Mouse (Mus musculus) limb, embryonic 14.5 days (tissue): ENCODE data around the gene Six6. TPM values are rescaled to one million over a fixed set of nuclear protein-coding genes. Genes with fewer than 3 reads are reported as not detected.

Source experiments
- ATAC-seq: fragments of 200-750 bp; cut with Nextera tagmentation; 2 replicates; pipeline ENCODE4 v1.8.0; 2017; ENCODE audit warnings: low read depth, moderate number of reproducible peaks, moderate TSS enrichment; ENCODE audit not compliant: low FRiP score
- DNase-seq: peaks from one replicate; pipeline ENCODE4 v3.0.0-alpha.2; 2015; ENCODE audit warnings: low spot score
- H3K27ac ChIP-seq: fragments of 300-500 bp; sonication (generic); replicated peaks from 2 replicates; pipeline ENCODE4 v1.5.1; 2014; ENCODE audit warnings: low read depth, mild to moderate bottlenecking, low read length, moderate library complexity, mixed read lengths
- H3K27me3 ChIP-seq: fragments of 300-500 bp; sonication (generic); 2 replicates; pipeline ENCODE4 v1.6.1; 2014; ENCODE audit warnings: low read length, mixed read lengths; ENCODE audit not compliant: control insufficient read depth, insufficient read depth
- H3K36me3 ChIP-seq: fragments of 300-500 bp; sonication (generic); 2 replicates; pipeline ENCODE4 v1.6.1; 2014; ENCODE audit warnings: mild to moderate bottlenecking, low read length, moderate library complexity, mixed read lengths; ENCODE audit not compliant: control insufficient read depth, insufficient read depth
- H3K4me1 ChIP-seq: fragments of 300-500 bp; sonication (generic); 2 replicates; pipeline ENCODE4 v1.6.1; 2014; ENCODE audit warnings: antibody characterized with exemption, low read length, mixed read lengths; ENCODE audit not compliant: control insufficient read depth, insufficient read depth
- H3K4me2 ChIP-seq: fragments of 300-500 bp; sonication (generic); replicated peaks from 2 replicates; pipeline ENCODE4 v1.6.1; 2014; ENCODE audit warnings: low read depth, mild to moderate bottlenecking, low read length, moderate library complexity; ENCODE audit not compliant: severe bottlenecking
- H3K4me3 ChIP-seq: fragments of 300-500 bp; sonication (generic); replicated peaks from 2 replicates; pipeline ENCODE4 v1.5.1; 2014; ENCODE audit warnings: low read length
- H3K9ac ChIP-seq: fragments of 300-500 bp; sonication (generic); 2 replicates; pipeline ENCODE4 v1.6.1; 2014; ENCODE audit warnings: mild to moderate bottlenecking, low read depth, low read length, moderate library complexity; ENCODE audit not compliant: severe bottlenecking
- H3K9me3 ChIP-seq: fragments of 300-500 bp; sonication (generic); 2 replicates; pipeline ENCODE4 v1.6.1; 2016; ENCODE audit warnings: low read length; ENCODE audit not compliant: control insufficient read depth
- POLR2A ChIP-seq: fragments of 200-500 bp; IDR thresholded peaks from 2 replicates; pipeline ENCODE4 v1.8.0; 2012; ENCODE audit warnings: inconsistent platforms, mild to moderate bottlenecking, moderate library complexity, borderline replicate concordance; ENCODE audit not compliant: insufficient read depth, insufficient read length; ENCODE audit errors: extremely low read depth
- WGBS: fragments of 180-500 bp; shearing (Covaris S2); extraction: QIAGEN DNeasy Blood & Tissue Kit; methylation state at CpG from one replicate; pipeline ENCODE4 v1.1.7; 2014; 5-methylcytosine and 5-hydroxymethylcytosine counted together
- polyA plus RNA-seq, 2 experiments: library from polyadenylated mRNA; depleted of rRNA in 1 of 2; stranded (reverse) in 1 of 2; unstranded in 1 of 2; fragments of >200 nt; fragmentation: Nextera tagmentation in 1 of 2; extraction: Ambion mirVana in 1 of 2; gene quantifications; 2 replicates each; pipeline versions ENCODE4 v1.2.1 to v1.2.3; 2012 to 2014

The Six6 gene
- polyA plus RNA-seq, 2 experiments: not detected

DNA sequence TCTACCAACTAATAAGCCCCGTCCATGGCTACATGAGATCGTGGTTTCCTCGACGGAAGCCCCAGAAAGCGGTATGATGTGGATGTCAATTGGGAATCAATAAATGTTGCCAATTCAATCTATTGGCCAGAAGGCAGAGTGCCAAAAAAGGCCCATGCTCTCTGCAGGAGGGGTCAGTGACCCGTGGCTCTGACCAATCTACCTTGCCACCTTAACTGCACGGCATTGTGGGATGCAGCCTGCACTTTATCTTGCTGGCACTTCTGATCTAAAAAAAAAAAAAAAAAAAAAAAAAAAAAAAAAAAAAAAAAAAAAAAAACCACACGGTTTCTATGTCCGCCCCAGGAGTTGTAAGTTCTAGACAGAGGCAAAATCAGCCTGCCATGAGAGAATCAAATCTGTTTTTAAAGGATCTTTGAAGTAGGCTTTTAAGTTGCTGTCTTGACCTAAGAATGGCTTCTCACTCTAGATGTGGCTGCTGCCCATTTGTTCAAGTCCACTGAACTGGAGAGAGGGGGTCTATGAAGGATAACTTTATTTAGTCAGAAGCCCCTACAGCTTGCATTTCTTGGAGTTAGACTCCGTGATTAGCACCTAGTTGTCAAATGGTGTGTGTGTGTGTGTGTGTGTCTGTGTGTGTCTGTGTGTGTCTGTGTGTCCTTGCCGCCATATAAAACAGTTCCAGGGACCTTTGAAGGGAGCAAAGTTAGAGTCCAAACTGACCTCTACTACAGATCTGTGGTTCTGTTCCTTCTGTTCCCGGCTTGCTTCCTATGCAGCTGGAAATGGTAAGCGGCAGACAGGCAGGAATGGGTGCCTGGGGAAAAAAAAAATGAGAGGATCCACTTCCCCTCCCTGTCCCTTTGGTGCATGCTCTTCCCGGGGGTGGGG is 847 bp upstream of the Six6 start:
- H3K27me3 ChIP-seq: peaks cover 82% of the 10 kb centered on the region
- TF ChIP-seq POLR2A: no peak
- H3K4me2 ChIP-seq: no peak overlapping the region
- H3K9me3 ChIP-seq: no peaks in the 10 kb centered on the region
- ATAC-seq (no peak), DNase-seq (no peak)
- H3K4me1 ChIP-seq: peaks cover 6% of the 10 kb centered on the region; the same call in 1 of the 2 replicates
- WGBS: 6% methylated on average over 14 of the region's 14 CpGs
- H3K4me3 ChIP-seq: peak overlapping the region; percentile 27; the same call in 1 of the 2 replicates
- no peaks in the 10 kb centered on the region for H3K36me3 ChIP-seq
- no peak overlapping the region for H3K27ac ChIP-seq
- no peak overlapping the region for H3K9ac ChIP-seq

DNA sequence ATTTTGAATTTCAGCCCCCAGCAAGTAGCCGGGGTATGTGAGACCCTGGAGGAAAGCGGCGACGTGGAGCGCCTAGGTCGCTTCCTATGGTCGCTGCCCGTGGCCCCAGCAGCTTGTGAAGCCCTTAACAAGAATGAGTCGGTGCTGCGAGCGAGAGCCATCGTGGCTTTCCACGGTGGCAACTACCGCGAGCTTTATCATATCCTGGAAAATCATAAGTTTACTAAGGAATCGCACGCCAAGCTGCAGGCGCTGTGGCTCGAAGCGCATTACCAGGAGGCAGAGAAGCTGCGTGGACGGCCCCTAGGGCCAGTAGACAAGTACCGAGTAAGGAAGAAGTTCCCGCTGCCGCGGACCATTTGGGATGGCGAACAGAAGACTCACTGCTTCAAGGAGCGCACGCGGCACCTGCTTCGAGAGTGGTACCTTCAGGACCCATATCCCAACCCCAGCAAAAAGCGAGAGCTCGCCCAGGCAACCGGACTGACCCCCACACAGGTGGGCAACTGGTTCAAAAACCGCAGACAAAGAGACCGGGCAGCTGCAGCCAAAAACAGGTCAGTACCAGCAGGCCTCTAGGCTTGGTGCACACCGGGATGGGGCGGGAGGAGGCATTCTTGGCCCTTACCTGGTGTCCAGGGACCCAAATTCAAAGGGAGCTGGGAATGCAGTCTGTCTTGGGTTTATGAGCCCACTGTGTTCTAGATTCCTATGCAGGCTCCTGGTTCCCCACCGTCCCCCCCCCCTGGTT is 554 bp downstream of the Six6 start, which contains the start of gene 4930447C04Rik:
TSS of gene 4930447C04Rik (minus strand) at position 704 of the 751 bp plus-strand sequence.
- peak within 1 kb of the TSS; percentile 43 for H3K4me2 ChIP-seq
- ATAC-seq: no peak
- H3K4me1 ChIP-seq: peaks cover 6% of the 10 kb centered on the region; the same call in 1 of the 2 replicates
- no peak within 1 kb of the TSS for H3K27ac ChIP-seq
- WGBS: 3% methylated on average over 39 of the region's 39 CpGs
- H3K9me3 ChIP-seq: no peaks in the 10 kb centered on the region
- DNase-seq: no peak
- no peak within 1 kb of the TSS for H3K9ac ChIP-seq
- peaks cover 95% of the 10 kb centered on the region for H3K27me3 ChIP-seq
- no peaks in the 10 kb centered on the region for H3K36me3 ChIP-seq
- peak within 1 kb of the TSS; percentile 27 for H3K4me3 ChIP-seq
- no peak for TF ChIP-seq POLR2A

DNA sequence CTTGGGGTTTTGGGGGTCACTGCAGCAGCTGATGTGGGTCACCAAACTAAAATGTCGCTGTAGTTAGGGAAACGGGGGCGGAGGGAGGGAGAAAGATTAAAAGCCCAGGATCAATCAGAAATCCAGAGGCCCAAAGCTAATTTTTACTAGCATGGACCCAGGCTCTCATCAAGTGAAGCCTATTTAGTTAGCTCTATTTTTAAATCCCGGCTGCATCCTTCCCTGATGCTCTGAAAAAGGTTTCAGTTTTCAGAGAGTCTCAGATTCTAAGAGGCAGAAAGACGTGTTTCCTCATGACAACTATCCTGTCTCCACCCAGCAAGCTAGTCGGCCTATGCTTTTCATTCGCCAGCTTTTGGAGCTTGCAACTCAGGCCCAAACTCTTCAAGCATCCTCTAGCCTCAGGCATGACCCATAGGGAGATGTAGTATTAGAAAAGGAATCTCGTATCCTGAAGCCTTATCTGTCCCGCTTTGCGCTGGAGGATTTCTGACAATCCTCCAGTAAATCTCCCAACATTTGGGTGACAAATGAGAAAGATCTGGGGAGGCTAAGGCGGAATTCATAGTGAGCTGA is 1.2 kb downstream of the Six6 start:
- DNase-seq (no peak), ATAC-seq (no peak)
- no peaks in the 10 kb centered on the region for H3K36me3 ChIP-seq
- no peak overlapping the region for H3K4me2 ChIP-seq
- H3K9me3 ChIP-seq: no peaks in the 10 kb centered on the region
- peaks cover 6% of the 10 kb centered on the region; the same call in 1 of the 2 replicates for H3K4me1 ChIP-seq
- H3K27me3 ChIP-seq: peaks cover 97% of the 10 kb centered on the region
- 3% methylated on average over 11 of the region's 11 CpGs for WGBS
- no peak overlapping the region for H3K9ac ChIP-seq
- no peak overlapping the region for H3K4me3 ChIP-seq
- TF ChIP-seq POLR2A: no peak
- no peak overlapping the region for H3K27ac ChIP-seq

DNA sequence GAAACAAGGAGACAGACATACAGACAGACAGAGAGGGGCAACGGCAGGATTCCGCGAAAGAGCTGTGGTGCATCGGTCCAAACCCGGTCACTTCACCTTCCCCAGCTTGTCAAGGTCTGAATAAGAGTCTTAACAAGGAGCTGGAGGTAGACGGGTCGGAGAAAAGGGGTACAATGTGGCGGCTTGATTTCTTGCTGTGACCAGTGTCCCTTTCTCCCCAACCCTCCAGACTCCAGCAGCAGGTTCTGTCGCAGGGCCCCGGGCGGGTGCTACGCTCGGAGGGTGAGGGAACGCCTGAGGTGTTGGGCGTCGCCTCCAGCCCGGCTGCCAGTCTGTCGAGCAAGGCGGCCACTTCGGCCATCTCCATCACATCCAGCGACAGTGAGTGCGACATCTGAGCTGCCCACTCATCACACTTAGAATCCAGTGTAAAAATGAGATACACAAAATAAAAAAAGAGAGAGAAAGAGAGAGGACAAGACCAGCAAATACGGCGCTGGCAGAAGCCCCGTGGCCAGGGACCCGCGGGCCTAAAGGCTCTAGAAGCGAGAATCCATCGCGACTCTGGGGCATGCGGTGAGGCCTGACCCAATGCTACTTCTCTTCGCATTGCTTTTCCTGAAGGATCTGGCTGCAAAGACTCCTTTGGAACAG is 1.8 kb downstream of the Six6 start:
- Histone ChIP-seq H3K9ac (no peak overlapping the region), H3K4me1 (peaks cover 6% of the 10 kb centered on the region; the same call in 1 of the 2 replicates), H3K9me3 (no peaks in the 10 kb centered on the region), H3K4me3 (no peak overlapping the region), H3K4me2 (no peak overlapping the region), H3K27me3 (peaks cover 98% of the 10 kb centered on the region), H3K27ac (no peak overlapping the region), H3K36me3 (no peaks in the 10 kb centered on the region)
- DNase-seq (no peak), ATAC-seq (no peak)
- WGBS: 2% methylated on average over 32 of the region's 32 CpGs
- TF ChIP-seq POLR2A: no peak

DNA sequence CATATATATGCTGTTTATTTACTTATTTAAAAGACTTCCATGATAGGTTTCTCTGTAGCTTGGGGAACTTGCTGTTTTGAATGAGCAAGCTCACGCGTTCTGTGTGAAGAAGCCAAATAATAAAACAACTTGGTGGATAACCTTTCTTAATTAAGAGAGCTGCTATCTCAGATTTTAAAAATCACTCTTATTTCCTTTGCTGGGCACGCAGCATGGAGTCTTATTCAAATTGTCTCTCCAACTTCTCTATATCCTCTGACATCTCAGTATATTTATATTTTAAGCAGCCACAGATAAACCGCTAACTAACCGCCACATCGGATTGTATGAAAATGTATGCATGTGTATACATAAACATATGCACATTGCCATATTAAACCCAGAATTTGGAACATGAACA is 2.5 kb downstream of the Six6 start:
- ATAC-seq: no peak

More for the DNA sequence above, 2.5 kb downstream of the Six6 start:
- no peak overlapping the region for H3K4me3 ChIP-seq
- TF ChIP-seq POLR2A: no peak
- H3K27me3 ChIP-seq: peaks cover 98% of the 10 kb centered on the region
- H3K9me3 ChIP-seq: no peaks in the 10 kb centered on the region
- no peak overlapping the region for H3K4me2 ChIP-seq
- no peak for DNase-seq
- H3K4me1 ChIP-seq: peaks cover 6% of the 10 kb centered on the region; the same call in 1 of the 2 replicates
- no peak overlapping the region for H3K9ac ChIP-seq
- WGBS: 18% methylated on average over 6 of the region's 6 CpGs
- H3K27ac ChIP-seq: no peak overlapping the region
- H3K36me3 ChIP-seq: no peaks in the 10 kb centered on the region
